Mouse (Mus musculus) lung, adult 2 months (tissue): ENCODE data around the gene H2-Oa. TPM values are rescaled to one million over a fixed set of nuclear protein-coding genes. Genes with fewer than 3 reads are reported as not detected.

Experiments used
- DNase-seq: peaks from one replicate; pipeline ENCODE4 v3.0.0; 2022
- H3K4me1 ChIP-seq: fragments of 200-500 bp; 2 replicates; pipeline ENCODE4 v1.6.1; 2011; ENCODE audit warnings: low read length; ENCODE audit not compliant: control insufficient read depth, insufficient read depth
- H3K4me3 ChIP-seq: fragments of 200-500 bp; replicated peaks from 2 replicates; pipeline ENCODE3; 2011; ENCODE audit warnings: low read depth, mild to moderate bottlenecking, control low read depth, low read length; ENCODE audit errors: extremely low read depth
- CTCF ChIP-seq: fragments of 200-500 bp; IDR thresholded peaks from 2 replicates; pipeline ENCODE4 v1.5.1; 2011; ENCODE audit warnings: mild to moderate bottlenecking, low read length, control low read depth; ENCODE audit not compliant: insufficient read depth
- POLR2A ChIP-seq: fragments of 200-500 bp; IDR thresholded peaks from 2 replicates; pipeline ENCODE4 v1.6.1; 2011; ENCODE audit warnings: low read depth, mild to moderate bottlenecking, control low read depth, low read length, borderline replicate concordance; ENCODE audit errors: extremely low read depth
- WGBS: fragments of 180-500 bp; shearing (Covaris S2); methylation state at CpG from one replicate; pipeline ENCODE4 v1.1.7; 2018; 5-methylcytosine and 5-hydroxymethylcytosine counted together
- polyA plus RNA-seq: library from polyadenylated mRNA; depleted of rRNA; stranded (reverse); fragments of >200 nt; gene quantifications from 2 replicates; pipeline ENCODE4 v1.2.3, GENCODE M21; 2012

Gene H2-Oa
- polyA plus RNA-seq, 1 experiment = 19.8 TPM

DNA sequence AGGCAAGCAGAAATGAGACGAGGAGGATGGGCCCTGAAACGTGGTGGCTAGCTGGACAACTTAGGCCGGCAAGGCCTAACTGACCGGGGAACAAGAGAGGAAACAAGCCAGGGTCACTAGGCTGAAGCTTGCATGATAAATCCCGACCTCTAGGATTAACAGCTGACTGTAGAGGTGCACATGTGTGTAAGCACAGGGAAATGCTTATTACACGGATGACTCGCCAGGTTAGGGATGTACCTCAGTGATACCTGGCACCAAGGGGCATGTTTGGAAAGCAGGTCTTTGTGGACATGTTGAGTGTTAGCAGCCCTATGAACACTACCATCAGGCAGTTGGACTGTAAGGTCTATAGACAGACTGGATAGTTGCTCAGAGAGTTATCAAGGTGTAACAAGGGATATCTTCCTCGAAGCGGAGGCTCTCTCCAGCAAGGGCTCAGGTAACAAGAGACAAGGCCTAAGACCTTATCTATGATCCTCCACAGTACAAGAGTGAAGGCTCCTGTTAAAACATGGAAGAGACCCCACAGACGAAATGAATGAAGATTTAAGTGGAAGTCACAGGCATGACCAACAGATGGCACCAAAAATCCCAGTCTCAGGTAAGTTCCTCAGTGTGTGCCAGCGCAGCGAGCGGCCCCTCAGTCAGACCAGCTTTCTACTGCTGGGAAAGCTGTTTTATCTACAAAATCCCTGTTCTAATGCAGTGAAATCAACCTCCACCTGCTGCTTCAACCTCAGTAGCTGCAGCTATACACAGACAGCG lies 17.1 kb downstream of the H2-Oa start:
- WGBS = 72% methylated on average over 14 of the region's 14 CpGs
- no peaks in the 10 kb centered on the region for H3K4me1 ChIP-seq

DNA sequence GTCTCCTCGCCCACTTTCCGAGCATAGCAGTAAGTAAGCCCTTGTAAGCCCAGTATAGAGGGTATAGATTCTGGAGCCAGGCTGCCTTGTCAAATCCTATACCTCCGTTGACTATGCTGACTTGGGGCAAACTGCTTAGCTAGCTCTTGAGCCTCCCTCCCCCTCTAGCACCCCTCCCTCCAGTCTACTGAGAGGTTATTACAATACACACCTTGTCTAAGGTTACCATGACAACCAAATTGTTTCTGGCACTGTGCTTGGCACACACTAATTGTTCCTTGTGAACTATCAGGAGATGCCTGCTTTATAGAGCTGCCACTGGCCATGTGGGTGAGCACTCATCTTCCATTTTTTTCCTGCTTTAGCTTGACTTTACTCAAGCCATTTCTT lies 17.7 kb downstream of the H2-Oa start:
- H3K4me3 ChIP-seq = no peak overlapping the region
- TF ChIP-seq POLR2A (no peak), CTCF (no peak)
- no peak for DNase-seq
- 67% methylated on average over 3 of the region's 3 CpGs for WGBS
- H3K4me1 ChIP-seq = no peaks in the 10 kb centered on the region

More for the DNA sequence above, 17.1 kb downstream of the H2-Oa start:
- DNase-seq = no peak
- no peak overlapping the region for H3K4me3 ChIP-seq
- no peak; the same call in 1 of the 2 replicates for TF ChIP-seq CTCF
- no peak for TF ChIP-seq POLR2A

DNA sequence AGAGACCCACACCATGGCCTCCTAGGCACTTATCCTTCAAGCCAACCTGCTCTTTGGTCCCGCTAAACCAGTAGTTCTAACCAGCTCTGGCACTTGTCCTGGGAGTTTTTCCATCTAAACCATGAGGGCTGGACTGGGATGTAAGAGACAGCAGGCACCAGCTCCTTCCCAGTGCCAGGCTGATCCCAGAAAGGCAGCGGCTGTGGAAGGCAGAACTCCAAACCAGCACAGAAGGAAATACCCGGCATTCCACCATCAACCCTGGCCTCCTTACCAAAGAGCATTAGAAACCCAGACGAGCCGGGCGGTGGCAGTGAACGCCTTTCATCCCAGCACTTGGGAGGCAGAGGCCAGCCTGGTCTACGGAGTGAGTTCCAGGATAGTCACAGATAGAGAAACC lies 18.2 kb downstream of the H2-Oa start:
- H3K4me1 ChIP-seq = no peaks in the 10 kb centered on the region
- TF ChIP-seq CTCF = no peak
- no peak for TF ChIP-seq POLR2A
- no peak for DNase-seq
- H3K4me3 ChIP-seq = no peak overlapping the region
- 47% methylated on average over 8 of the region's 8 CpGs for WGBS

DNA sequence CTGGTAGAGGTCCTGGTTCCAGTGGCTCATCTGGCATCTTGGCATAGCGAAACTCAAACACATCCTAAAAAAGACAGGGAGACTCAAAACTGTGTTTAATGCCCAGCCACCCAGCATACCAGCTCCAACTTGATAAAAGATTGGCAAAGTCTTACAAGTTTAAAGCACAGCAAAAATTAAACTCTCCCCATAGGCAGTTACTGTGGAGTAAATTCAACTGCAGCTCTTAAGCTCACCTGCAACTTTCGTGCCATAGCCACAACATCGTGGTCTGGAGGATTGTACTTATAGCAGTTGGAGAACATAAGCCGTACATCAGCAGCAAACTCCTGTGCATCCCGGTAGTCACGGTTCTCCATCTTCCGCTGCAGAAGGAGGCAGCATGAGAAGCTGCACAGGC lies 22.0 kb downstream of the H2-Oa start:
- no peak for DNase-seq
- 86% methylated on average over 7 of the region's 7 CpGs for WGBS
- no peak overlapping the region for H3K4me3 ChIP-seq
- no peak for TF ChIP-seq POLR2A
- TF ChIP-seq CTCF = no peak
- H3K4me1 ChIP-seq = peaks cover 3% of the 10 kb centered on the region; the same call in 1 of the 2 replicates

DNA sequence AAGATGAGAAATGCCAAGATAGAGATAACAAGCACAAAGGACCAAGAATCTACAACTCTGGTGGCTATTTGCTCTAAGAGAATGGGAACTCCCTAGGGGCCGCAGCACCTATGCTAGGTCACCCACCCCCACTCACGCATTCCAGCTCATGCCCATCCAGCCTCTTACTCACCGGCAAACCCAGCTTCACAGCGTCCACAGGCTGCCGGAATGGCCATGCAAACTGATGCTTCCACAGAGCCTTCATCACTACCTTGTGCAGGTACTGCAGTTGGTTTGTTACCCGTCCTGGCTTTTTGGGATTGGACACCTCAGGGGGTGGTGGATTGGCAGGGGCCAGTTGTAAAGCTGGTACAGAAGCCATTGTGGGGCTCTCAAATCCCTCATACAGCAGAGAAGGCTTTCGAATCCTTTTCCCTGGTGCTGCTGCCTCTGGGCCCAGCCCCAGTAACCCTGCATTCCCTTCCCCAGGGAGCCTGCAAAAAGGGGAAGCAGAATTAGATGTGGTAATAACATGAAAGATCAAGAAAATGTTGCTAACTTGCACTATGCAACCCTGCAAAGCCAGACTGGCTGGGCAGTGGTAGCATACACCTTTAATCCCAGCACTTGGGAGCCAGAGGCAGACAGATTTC lies 24.7 kb downstream of the H2-Oa start:
- 10% methylated on average over 7 of the region's 7 CpGs for WGBS
- Histone ChIP-seq H3K4me1 (peaks cover 3% of the 10 kb centered on the region; the same call in 1 of the 2 replicates), H3K4me3 (peak overlapping the region; percentile 72)
- TF ChIP-seq CTCF (no peak), POLR2A (no peak)
- DNase-seq = peak; percentile 30

DNA sequence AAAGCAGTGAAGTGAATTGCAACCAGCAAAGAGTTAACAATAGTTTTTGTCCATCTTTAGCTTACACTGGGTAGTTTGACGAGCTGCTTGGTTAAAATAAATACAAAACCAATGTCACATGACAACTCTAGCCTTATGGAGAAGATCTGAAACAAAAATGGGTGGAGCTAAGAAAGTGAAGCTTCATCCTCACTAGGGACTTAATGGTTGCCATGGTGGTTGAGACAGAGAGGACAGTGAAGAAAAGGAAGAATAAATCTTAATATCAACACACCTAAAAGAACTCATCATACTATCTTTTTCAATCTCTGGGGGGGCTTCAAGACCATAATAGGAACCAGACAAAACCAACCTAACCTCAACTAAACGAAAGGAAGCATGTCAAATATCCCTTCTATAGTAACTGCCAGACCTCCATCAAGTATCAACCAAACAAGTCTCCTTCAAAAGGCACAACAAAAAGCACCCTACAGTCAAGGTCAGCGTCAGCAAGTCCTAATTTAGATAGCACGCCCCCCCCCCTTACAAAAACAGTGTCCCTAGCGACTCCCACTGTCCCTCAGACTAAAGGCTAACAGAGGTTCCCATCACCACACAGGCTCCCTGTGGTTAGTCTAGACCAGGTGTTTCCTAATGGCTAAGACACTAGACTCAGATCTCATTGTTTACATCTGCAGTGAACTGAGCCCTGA lies 25.4 kb downstream of the H2-Oa start:
- 0% methylated on average over 5 of the region's 5 CpGs for WGBS
- no peak for DNase-seq

DNA sequence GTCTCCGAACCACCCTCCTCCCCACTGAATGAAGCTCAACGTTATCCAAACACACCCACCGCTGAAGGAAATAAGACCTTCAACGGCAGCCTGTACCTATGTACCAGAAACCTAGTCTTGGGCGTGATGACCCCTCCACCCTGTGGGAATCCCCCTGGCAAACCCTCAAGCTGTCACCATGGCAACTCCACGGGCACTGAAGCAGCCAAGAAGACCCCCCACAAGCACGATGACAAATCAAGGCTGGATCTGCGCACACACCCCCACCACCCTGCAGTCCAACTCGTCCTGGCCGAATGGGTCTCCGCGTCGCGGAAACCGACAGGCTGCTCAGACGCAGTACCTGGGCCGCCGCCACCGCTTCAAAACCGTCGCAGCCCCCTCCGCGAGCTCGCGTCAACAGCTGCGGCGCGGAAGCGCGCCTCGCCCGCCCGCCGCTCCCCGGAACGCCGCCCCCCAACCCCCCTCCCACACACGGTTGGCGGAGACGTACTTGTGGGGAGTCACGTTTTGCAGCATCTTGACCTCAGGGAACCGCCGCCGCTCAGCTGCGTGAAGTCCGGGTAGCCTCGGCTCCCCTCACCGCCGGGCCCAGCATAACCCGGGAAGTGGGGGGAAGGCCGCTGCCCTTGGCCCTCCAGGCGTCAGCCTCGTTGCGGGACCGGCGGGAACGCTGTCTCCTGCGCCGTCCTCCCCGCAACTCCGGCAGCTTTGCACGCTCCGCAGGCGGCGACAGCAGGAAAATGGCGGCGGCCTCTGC lies 26.2 kb downstream of the H2-Oa start:
- peak; percentile 55 for DNase-seq
- peak overlapping the region; percentile 72 for H3K4me3 ChIP-seq
- TF ChIP-seq CTCF (no peak), POLR2A (peak; percentile 8; the same call in 1 of the 2 replicates)
- peaks cover 3% of the 10 kb centered on the region; the same call in 1 of the 2 replicates for H3K4me1 ChIP-seq
- under 1% methylated on average over 67 of the region's 67 CpGs for WGBS

More for the DNA sequence above, 25.4 kb downstream of the H2-Oa start:
- peaks cover 3% of the 10 kb centered on the region; the same call in 1 of the 2 replicates for H3K4me1 ChIP-seq
- TF ChIP-seq POLR2A (no peak), CTCF (no peak)
- H3K4me3 ChIP-seq = peak overlapping the region; percentile 72

DNA sequence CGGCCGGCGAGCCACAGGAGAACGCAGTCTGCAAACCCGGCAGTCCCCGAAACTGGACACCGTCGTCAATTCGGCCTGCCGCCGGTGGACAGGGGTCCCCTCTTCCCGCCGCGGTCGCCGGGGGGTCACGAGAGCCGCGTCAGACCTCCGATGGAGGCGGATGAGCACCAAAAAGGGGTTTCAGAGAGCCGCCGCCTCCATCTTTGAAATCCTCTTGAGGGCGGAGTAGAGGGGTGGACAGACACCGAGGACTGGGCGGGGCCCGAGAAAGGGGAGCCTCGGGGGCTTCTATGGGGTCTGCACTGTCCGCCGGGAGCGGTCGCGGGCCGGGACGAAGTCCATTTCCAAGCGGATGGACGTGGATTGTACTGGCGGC lies 26.7 kb downstream of the H2-Oa start:
- DNase-seq = no peak
- H3K4me3 ChIP-seq = peak overlapping the region; percentile 72
- WGBS = under 1% methylated on average over 38 of the region's 38 CpGs
- peaks cover 4% of the 10 kb centered on the region; the same call in 1 of the 2 replicates for H3K4me1 ChIP-seq
- no peak for TF ChIP-seq CTCF
- TF ChIP-seq POLR2A = no peak
